8 mouse cellular contexts compared by ENCODE assay signal in the genomic region with DNA sequence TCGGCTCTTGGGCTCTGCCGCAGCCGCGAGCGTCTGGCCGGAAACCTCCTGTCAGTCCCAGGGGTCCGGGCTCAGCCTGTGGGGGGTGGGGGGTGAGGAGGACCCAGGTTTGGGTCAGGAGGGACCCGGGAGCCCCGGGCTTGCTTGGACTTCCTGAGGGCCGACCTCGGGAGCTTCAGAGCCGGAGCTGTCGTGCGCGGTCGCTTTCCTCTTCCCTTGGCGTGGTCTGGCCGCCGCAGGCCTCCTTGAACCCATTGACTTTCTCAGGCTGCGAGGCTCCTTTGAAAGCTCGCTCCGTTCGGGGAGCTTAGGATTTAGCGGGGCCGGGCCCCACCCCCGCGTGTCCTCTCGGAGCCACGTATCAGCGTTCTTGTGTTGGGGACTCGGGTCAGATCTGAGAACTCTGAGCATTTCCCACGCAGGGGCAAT. TPM values are rescaled to one million over a fixed set of nuclear protein-coding genes. Genes with fewer than 3 reads are reported as not detected.
DNase-seq lines count a peak whose midpoint lies in the region; ATAC-seq and TF ChIP-seq lines count a peak whose summit lies in the region.

No protein-coding gene starts in this region.

- H3K4me2 ChIP-seq in stomach, embryonic 15.5 days: peak overlapping the region; percentile 69

- peak overlapping the region; percentile 97 for H3K9ac ChIP-seq in heart, adult 2 months (ENCODE audit: low read depth, low read length)
- peak overlapping the region; percentile 86 for H3K9ac ChIP-seq in stomach, embryonic 15.5 days

- TF ChIP-seq EP300 in heart, adult 2 months (IDR thresholded peaks at IDR 0.05; ENCODE audit: insufficient read depth, low read depth, low read length): no peak

- H3K27me3 ChIP-seq in heart, adult 2 months (ENCODE audit: control insufficient read depth, insufficient read depth, low read length): no peaks in the 10 kb centered on the region
- no peaks in the 10 kb centered on the region for H3K27me3 ChIP-seq in C2C12 (ENCODE audit: control insufficient read depth, insufficient read depth, insufficient read length)
- no peaks in the 10 kb centered on the region for H3K27me3 ChIP-seq in stomach, embryonic 15.5 days (replicated peaks)

- peaks cover 50% of the 10 kb centered on the region for H3K79me3 ChIP-seq in C2C12 (ENCODE audit: low read depth)

- H3ac ChIP-seq in C2C12 (ENCODE audit: control insufficient read depth, insufficient read length, low read depth): peak overlapping the region; percentile 93

- no peaks in the 10 kb centered on the region for H3K9me3 ChIP-seq in stomach, embryonic 15.5 days

- ATAC-seq in stomach, embryonic 15.5 days (ENCODE audit: insufficient read depth, low FRiP score, low read depth): peak; percentile 47

- TF ChIP-seq POLR2A in heart, adult 2 months (IDR thresholded peaks at IDR 0.05; ENCODE audit: insufficient read depth, low read depth, low read length): no peak
- no peak for TF ChIP-seq POLR2A in bone marrow macrophage, adult 2 months (IDR thresholded peaks at IDR 0.05; ENCODE audit: borderline replicate concordance, low read depth, low read length)

- intact Hi-C loops in heart, adult 2 months (cut with DNase I): loop anchor here (1.0 to 5.0 kb wide), 3 partner anchors 86 to 212 kb away; a partner anchor contains a TSS
- intact Hi-C loops in heart, postnatal 10 days (cut with DNase I): loop anchor here (5.0 kb wide), 5 partner anchors 73 to 212 kb away; a partner anchor contains a TSS

- peaks cover 11% of the 10 kb centered on the region; the same call in 1 of the 2 replicates for H3K36me3 ChIP-seq in heart, adult 2 months (ENCODE audit: control insufficient read depth, insufficient read depth, low read length)
- H3K36me3 ChIP-seq in C2C12 (ENCODE audit: control insufficient read depth, insufficient read depth): no peaks in the 10 kb centered on the region
- no peaks in the 10 kb centered on the region for H3K36me3 ChIP-seq in stomach, embryonic 15.5 days

- DNase-seq in heart, adult 2 months: no peak
- no peak for DNase-seq in heart, postnatal 10 days
- peak; percentile 19 to 20 for DNase-seq in frontal cortex, postnatal 14 days (ENCODE audit: low spot score in 2 of 2)
- peak; percentile 42 to 64 for DNase-seq in kidney, postnatal 25 days
- peak; percentile 20 for DNase-seq in mesoderm, embryonic 11.5 days (ENCODE audit: low read depth, low spot score)

- peak overlapping the region; percentile 90 for H3K4me3 ChIP-seq in heart, adult 2 months
- H3K4me3 ChIP-seq in C2C12 (ENCODE audit: insufficient read depth, poor library complexity, severe bottlenecking): peak overlapping the region; percentile 94
- peak overlapping the region; percentile 97 for H3K4me3 ChIP-seq in bone marrow macrophage, adult 2 months (ENCODE audit: insufficient read depth, low read length)
- peak overlapping the region; percentile 100 for H3K4me3 ChIP-seq in stomach, embryonic 15.5 days (replicated peaks)

- TF ChIP-seq CTCF in heart, adult 2 months (IDR thresholded peaks at IDR 0.05): no peak
- TF ChIP-seq CTCF in C2C12 (IDR thresholded peaks at IDR 0.05; ENCODE audit: control insufficient read depth, insufficient read depth, insufficient read length): no peak
- no peak for TF ChIP-seq CTCF in bone marrow macrophage, adult 2 months (IDR thresholded peaks at IDR 0.05; ENCODE audit: low read depth, low read length)

- H3K79me2 ChIP-seq in heart, adult 2 months (replicated peaks; ENCODE audit: control insufficient read depth, insufficient read depth, low read length): peaks cover 2% of the 10 kb centered on the region
- H3K79me2 ChIP-seq in C2C12 (ENCODE audit: control insufficient read depth, insufficient read depth): peaks cover 55% of the 10 kb centered on the region

- H3K27ac ChIP-seq in heart, adult 2 months: peak overlapping the region; percentile 99
- H3K27ac ChIP-seq in bone marrow macrophage, adult 2 months (ENCODE audit: insufficient read depth, low read depth, low read length): peak overlapping the region; percentile 89
- H3K27ac ChIP-seq in stomach, embryonic 15.5 days: peak overlapping the region; percentile 98

- peaks cover 6% of the 10 kb centered on the region for H3K4me1 ChIP-seq in heart, adult 2 months (ENCODE audit: control insufficient read depth, insufficient read depth, low read length)
- H3K4me1 ChIP-seq in bone marrow macrophage, adult 2 months (ENCODE audit: control insufficient read depth, insufficient read depth, low read length): peaks cover 19% of the 10 kb centered on the region
- H3K4me1 ChIP-seq in stomach, embryonic 15.5 days: peaks cover 5% of the 10 kb centered on the region; the same call in 1 of the 2 replicates

- 0% methylated on average over 32 of the region's 32 CpGs for WGBS in heart, adult 2 months
- WGBS in stomach, embryonic 15.5 days: under 1% methylated on average over 30 of the region's 32 CpGs

TF ChIP-seq in C2C12, 6 proteins besides CTCF, POLR2A, EP300 and RAD21:
- TF ChIP-seq CEBPB (IDR thresholded peaks at IDR 0.05; ENCODE audit: low read depth) (no peak), MYOD1 (IDR thresholded peaks at IDR 0.05; ENCODE audit: control insufficient read depth, insufficient read length, low read depth) (no peak), FOSL1 (IDR thresholded peaks at IDR 0.05; ENCODE audit: insufficient read depth, low read length, poor library complexity, severe bottlenecking) (no peak), MYOG (IDR thresholded peaks at IDR 0.05; ENCODE audit: control insufficient read depth, extremely low read depth, insufficient read length) (no peak), USF1 (IDR thresholded peaks at IDR 0.05; ENCODE audit: low read depth) (no peak), MAX (IDR thresholded peaks at IDR 0.05) (no peak)

RNA-seq across cellular contexts. Expression of a gene that starts 0.7 kb away (rescaled TPM):
- total RNA-seq in heart, adult 2 months (2021): 10 to 100 TPM; 38.3 to 39.0 TPM
- polyA plus RNA-seq in heart, adult 2 months (2012; rRNA removed): 20.4 and 39.3 TPM in 2 replicates
- total RNA-seq in heart, postnatal 10 days (2021): 10 to 100 TPM; 53.2 to 53.6 TPM
- 25.6 TPM for polyA plus RNA-seq in C2C12 (2012; fragmentation: generic; extraction: Trizol)
- polyA plus RNA-seq in bone marrow macrophage, adult 2 months (2012; ENCODE audit: insufficient read depth, insufficient read length, missing spikeins): 80.9 and 91.2 TPM in 2 replicates
- 36.3 and 41.8 TPM in 2 replicates for polyA plus RNA-seq in stomach, embryonic 15.5 days (2015; fragmentation: Nextera tagmentation; extraction: Ambion mirVana)

RNA-seq across cellular contexts. Expression of a gene that starts 41.5 kb away (rescaled TPM):
- 10 to 100 TPM; 20.0 to 23.0 TPM for total RNA-seq in heart, adult 2 months (2021)
- 6.5 and 11.9 TPM in 2 replicates for polyA plus RNA-seq in heart, adult 2 months (2012; rRNA removed)
- 10 to 100 TPM; 34.7 to 36.7 TPM for total RNA-seq in heart, postnatal 10 days (2021)
- 12.0 TPM for polyA plus RNA-seq in C2C12 (2012; fragmentation: generic; extraction: Trizol)
- 21.0 and 21.2 TPM in 2 replicates for polyA plus RNA-seq in bone marrow macrophage, adult 2 months (2012; ENCODE audit: insufficient read depth, insufficient read length, missing spikeins)
- polyA plus RNA-seq in stomach, embryonic 15.5 days (2015; fragmentation: Nextera tagmentation; extraction: Ambion mirVana): 6.2 and 6.8 TPM in 2 replicates

Comparison
In these comparisons a context has a peak if more than half of its experiments do, and no peak if none do; other contexts are left out.
1. DNase-seq: peak in frontal cortex, postnatal 14 days (2 of 2), kidney, postnatal 25 days (2 of 2) and mesoderm, embryonic 11.5 days (single experiment); none in heart, adult 2 months (0 of 2) and heart, postnatal 10 days (0 of 2).
2. Peak in every context shown above with its lines, with median percentiles within 50 percentile points of each other: H3K27ac ChIP-seq and H3K4me3 ChIP-seq.